Mouse (Mus musculus) forebrain, embryonic 15.5 days (tissue): ENCODE results near the gene Dbil5. TPM values are rescaled to one million over a fixed set of nuclear protein-coding genes. Genes with fewer than 3 reads are reported as not detected.

Experiments used
- ATAC-seq: fragments of 200-750 bp; cut with Nextera tagmentation; replicated peaks from 2 replicates; pipeline ENCODE4 v1.8.0; 2017; ENCODE audit warnings: mild to moderate bottlenecking, moderate TSS enrichment, moderate library complexity
- H3K27ac ChIP-seq: fragments of 300-500 bp; sonication (generic); replicated peaks from 2 replicates; pipeline ENCODE4 v1.5.1; 2015; ENCODE audit warnings: mild to moderate bottlenecking, inconsistent platforms
- H3K27me3 ChIP-seq: fragments of 300-500 bp; sonication (generic); 2 replicates; pipeline ENCODE4 v1.6.1; 2015; ENCODE audit warnings: inconsistent platforms
- H3K36me3 ChIP-seq: fragments of 300-500 bp; sonication (generic); 2 replicates; pipeline ENCODE4 v1.6.1; 2015; ENCODE audit warnings: mild to moderate bottlenecking, inconsistent platforms
- H3K4me1 ChIP-seq: fragments of 300-500 bp; sonication (generic); 2 replicates; pipeline ENCODE4 v1.6.1; 2015; ENCODE audit warnings: inconsistent platforms
- H3K4me2 ChIP-seq: fragments of 300-500 bp; sonication (generic); replicated peaks from 2 replicates; pipeline ENCODE4 v1.6.1; 2015; ENCODE audit warnings: mild to moderate bottlenecking, inconsistent platforms
- H3K4me3 ChIP-seq: fragments of 300-500 bp; sonication (generic); 2 replicates; pipeline ENCODE4 v1.5.1; 2015; ENCODE audit warnings: mild to moderate bottlenecking, inconsistent platforms
- H3K9ac ChIP-seq: fragments of 300-500 bp; sonication (generic); replicated peaks from 2 replicates; pipeline ENCODE4 v1.6.1; 2015; ENCODE audit warnings: mild to moderate bottlenecking, inconsistent platforms
- H3K9me3 ChIP-seq: fragments of 300-500 bp; sonication (generic); 2 replicates; pipeline ENCODE4 v1.6.1; 2016; ENCODE audit warnings: inconsistent platforms
- WGBS: fragments of 180-500 bp; shearing (Covaris S2); methylation state at CpG from one replicate; pipeline ENCODE4 v1.1.7; 2015; ENCODE audit warnings: mixed read lengths; 5-methylcytosine and 5-hydroxymethylcytosine counted together
- polyA plus RNA-seq: library from polyadenylated mRNA; unstranded; fragments of >200 nt; fragmentation: Nextera tagmentation; extraction: Ambion mirVana; gene quantifications from 2 replicates; pipeline ENCODE4 v1.2.1, GENCODE M21; 2015

Gene Dbil5
- not detected in 2 replicates for polyA plus RNA-seq

DNA sequence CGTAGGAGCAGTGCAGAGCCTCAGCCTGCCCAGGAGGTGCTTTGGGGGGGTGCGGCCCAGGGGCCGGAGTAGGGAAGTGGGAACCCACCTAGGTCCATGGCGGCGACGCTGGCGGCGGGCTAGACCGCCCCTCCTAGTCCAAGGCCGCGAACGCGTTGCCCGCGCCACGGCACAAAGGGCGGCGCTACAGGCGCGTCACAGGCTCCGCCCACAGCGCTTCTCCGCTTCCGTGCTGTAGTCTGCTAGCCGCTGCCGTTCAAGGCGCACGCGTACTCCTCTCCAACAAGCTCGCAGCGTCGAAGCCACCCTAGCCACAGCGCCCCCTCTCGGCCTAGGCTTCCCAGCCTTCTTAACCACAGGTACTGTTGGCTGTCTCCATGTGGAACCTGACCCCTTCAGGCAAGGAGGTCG, at the start of gene Dbil5, which contains the start of gene Gemin4:
Gene Dbil5, plus strand, starts transcription at position 219 of the 411 bp plus-strand sequence.
Gene Gemin4, minus strand, starts transcription at position 275 of the 411 bp plus-strand sequence.
- Histone ChIP-seq H3K9me3 (no peaks in the 10 kb centered on the region), H3K4me1 (peaks cover 7% of the 10 kb centered on the region), H3K4me3 (peak within 1 kb of the TSS; percentile 88), H3K4me2 (peak within 1 kb of the TSS; percentile 69), H3K9ac (peak within 1 kb of the TSS; percentile 89), H3K36me3 (peaks cover 32% of the 10 kb centered on the region), H3K27me3 (no peaks in the 10 kb centered on the region), H3K27ac (peak within 1 kb of the TSS; percentile 91)
- WGBS, result under 1% methylated on average over 35 of the region's 35 CpGs
- ATAC-seq, result peak; percentile 99

DNA sequence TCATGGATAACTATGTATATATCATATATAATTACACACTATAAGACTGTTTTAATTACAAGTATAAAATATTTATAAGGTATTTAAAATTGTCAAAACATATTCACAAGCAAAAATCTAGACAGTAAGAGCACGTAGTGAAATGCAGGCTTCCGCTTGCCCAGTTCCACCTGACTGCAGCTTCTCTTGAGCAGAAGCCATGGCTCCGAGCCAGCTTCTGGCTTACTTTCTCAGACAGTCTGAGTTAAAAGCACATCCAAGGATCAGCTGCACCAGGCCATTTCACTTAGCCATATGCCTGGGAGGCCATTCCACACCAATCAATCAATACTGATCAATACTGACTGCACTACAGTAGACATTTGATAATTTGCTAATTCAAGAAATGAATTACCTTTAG, 48.4 kb upstream of the Dbil5 start:
- Histone ChIP-seq H3K4me2 (no peak overlapping the region), H3K36me3 (peaks cover 16% of the 10 kb centered on the region), H3K9ac (no peak overlapping the region), H3K27me3 (no peaks in the 10 kb centered on the region), H3K4me3 (no peak overlapping the region), H3K9me3 (no peaks in the 10 kb centered on the region), H3K4me1 (peaks cover 16% of the 10 kb centered on the region), H3K27ac (no peak overlapping the region)
- ATAC-seq, result no peak
- 60% methylated on average over 3 of the region's 3 CpGs for WGBS

DNA sequence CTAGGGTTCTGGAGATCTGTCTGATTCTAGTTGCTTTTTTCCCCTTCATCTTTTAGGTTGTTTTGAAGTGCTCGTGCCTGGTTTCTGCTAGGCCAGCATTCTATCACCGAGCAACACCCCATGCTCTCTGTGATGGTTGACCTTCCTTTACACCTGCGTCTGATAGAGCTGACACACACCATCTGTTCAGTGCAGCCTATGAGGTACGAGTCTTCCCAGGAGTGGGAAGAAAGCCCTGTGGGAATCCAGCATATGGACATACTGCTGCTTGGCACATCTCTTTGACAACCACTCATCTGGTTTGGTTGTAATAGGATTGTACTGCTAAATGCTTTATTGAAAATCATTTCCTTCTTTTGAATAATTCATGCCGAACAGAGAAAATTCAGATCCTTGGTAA, 47.2 kb upstream of the Dbil5 start:
- Histone ChIP-seq H3K27ac (peak overlapping the region; percentile 65), H3K9me3 (no peaks in the 10 kb centered on the region)

DNA sequence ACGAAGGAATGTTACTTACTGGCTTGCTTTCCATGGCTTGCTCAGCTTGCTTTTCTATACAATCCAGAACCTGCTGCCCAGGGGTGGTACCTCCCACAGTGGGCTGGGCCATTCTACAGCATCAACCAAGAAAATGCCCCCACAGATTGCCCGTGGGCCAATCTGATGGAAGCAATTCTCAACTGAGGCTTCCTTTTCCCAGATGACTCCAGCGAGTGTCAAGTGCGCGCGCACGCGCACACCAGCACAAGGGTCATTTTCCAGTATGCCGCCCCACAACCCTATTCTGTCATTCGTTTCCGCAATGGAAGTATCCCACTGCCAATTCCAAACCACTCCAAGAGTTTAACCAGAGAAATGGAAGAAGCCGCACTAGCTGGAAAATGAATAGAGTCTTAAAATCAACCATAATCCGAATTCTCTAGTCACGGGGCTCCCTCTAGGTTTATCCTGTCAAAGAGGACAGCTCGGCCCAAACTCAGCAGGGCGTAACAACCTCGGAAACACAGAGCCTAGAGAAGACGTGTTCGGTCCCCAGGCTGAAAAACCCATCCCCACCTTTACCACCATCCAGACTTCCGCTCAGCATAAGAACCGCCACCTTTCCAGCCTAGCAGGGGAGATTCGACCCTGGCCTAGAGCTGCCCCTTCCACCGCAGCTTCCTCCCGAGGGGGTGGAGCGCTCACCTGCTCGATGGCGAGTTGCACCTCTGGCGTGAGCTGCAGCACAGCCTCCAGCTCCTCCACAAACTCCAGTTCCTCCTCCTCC, 38.5 kb upstream of the Dbil5 start:
- H3K27me3 ChIP-seq, result no peaks in the 10 kb centered on the region
- peak overlapping the region; percentile 89 for H3K9ac ChIP-seq
- H3K4me3 ChIP-seq, result peak overlapping the region; percentile 90
- ATAC-seq, result peak; percentile 77
- peak overlapping the region; percentile 79 for H3K27ac ChIP-seq
- peaks cover 13% of the 10 kb centered on the region; the same call in 1 of the 2 replicates for H3K36me3 ChIP-seq
- H3K4me1 ChIP-seq, result peaks cover 15% of the 10 kb centered on the region
- peak overlapping the region; percentile 79 for H3K4me2 ChIP-seq
- no peaks in the 10 kb centered on the region for H3K9me3 ChIP-seq
- under 1% methylated on average over 28 of the region's 28 CpGs for WGBS

More for the DNA sequence above, 47.2 kb upstream of the Dbil5 start:
- H3K36me3 ChIP-seq, result peaks cover 23% of the 10 kb centered on the region
- peak; percentile 58; the same call in 1 of the 2 replicates for ATAC-seq
- H3K4me1 ChIP-seq, result peaks cover 16% of the 10 kb centered on the region
- H3K4me3 ChIP-seq, result no peak overlapping the region
- H3K9ac ChIP-seq, result no peak overlapping the region
- no peak overlapping the region for H3K4me2 ChIP-seq
- no peaks in the 10 kb centered on the region for H3K27me3 ChIP-seq
- 59% methylated on average over 5 of the region's 5 CpGs for WGBS

DNA sequence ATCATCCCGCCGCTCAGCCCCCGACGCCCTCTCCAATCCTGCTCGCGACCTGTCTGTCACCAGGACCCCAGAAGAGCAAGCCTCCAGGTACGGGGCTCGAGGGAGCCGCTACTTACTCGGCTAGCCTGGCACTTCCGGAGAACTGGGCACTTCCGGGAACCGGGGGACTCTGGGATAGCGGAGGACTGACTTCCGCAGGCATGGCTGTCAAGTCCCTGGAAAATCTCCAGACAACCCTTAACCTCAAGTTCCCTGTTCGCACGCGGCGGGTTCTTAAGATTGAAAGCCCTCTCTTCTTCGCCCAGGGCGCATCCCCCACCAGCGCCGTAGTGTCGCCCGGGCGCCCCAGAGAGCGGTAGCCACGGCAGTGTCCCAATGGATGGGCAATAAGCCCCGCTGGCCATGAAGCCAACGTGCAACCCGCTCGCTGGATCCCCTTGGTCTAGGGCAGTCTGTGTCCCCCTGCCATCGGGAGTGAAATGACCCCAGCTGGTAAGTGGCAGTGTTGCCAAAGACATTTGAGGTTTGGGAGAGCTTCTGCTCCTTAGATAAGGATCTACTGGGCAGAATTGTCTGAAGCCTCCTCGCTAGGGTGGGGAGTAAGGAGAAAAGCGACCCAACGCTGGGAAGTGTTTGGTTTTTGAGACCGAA, 37.8 kb upstream of the Dbil5 start, which contains the start of the genes Vps53 and Fam57a:
Gene Vps53, minus strand, starts transcription at position 153 of the 651 bp plus-strand sequence.
Gene Fam57a, plus strand, starts transcription at position 177 of the 651 bp plus-strand sequence.
- H3K4me2 ChIP-seq, result peak within 1 kb of the TSS; percentile 79
- peak within 1 kb of the TSS; percentile 89 for H3K9ac ChIP-seq
- H3K27me3 ChIP-seq, result no peaks in the 10 kb centered on the region
- peaks cover 7% of the 10 kb centered on the region; the same call in 1 of the 2 replicates for H3K36me3 ChIP-seq
- H3K9me3 ChIP-seq, result no peaks in the 10 kb centered on the region
- peak within 1 kb of the TSS; percentile 79 for H3K27ac ChIP-seq
- H3K4me3 ChIP-seq, result peak within 1 kb of the TSS; percentile 90
- under 1% methylated on average over 37 of the region's 37 CpGs for WGBS
- peaks cover 15% of the 10 kb centered on the region for H3K4me1 ChIP-seq
- ATAC-seq, result peak; percentile 91

DNA sequence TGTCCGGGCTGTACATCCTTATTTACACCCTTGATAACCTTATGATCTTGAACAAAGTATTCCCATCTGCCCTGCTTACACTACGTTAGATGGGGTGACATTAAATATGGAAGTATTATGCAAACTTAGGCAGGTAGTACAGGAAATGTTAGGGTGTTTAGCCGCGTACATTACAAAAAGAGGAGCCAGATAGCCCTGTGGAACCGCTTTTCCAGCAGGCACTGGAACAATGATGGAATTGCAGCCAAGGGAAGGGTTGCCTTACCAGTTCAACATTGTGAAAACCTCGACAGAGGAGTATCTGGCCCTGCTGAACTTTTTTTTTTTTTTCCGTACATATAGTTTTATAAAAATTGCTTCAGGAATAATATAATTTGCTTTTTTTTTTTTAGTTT, 37.3 kb upstream of the Dbil5 start:
- peaks cover 5% of the 10 kb centered on the region; the same call in 1 of the 2 replicates for H3K36me3 ChIP-seq
- peak overlapping the region; percentile 79; the same call in 1 of the 2 replicates for H3K27ac ChIP-seq
- 17% methylated on average over 7 of the region's 7 CpGs for WGBS
- no peaks in the 10 kb centered on the region for H3K27me3 ChIP-seq
- H3K9me3 ChIP-seq, result no peaks in the 10 kb centered on the region
- no peak for ATAC-seq
- peak overlapping the region; percentile 79 for H3K4me2 ChIP-seq
- peaks cover 15% of the 10 kb centered on the region for H3K4me1 ChIP-seq
- peak overlapping the region; percentile 89 for H3K9ac ChIP-seq
- H3K4me3 ChIP-seq, result peak overlapping the region; percentile 90

DNA sequence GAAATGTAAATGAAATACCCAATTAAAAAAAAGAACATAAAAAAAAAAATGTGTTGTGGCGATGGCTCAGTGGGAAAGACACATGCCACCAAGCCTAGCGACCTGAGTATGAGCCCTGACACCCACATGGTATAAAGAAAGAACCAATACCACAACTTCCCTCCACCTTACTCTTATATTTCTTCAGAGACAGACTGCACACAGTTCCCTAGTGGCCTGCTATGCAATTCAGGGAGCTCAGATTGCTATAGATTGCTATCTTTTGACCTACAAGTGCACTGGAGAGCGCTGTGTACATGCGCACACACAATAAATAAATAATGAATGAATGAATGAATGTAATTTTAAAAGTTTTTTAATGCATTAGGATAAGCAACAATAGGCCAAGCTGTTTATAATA, 33.7 kb upstream of the Dbil5 start:
- H3K4me3 ChIP-seq, result no peak overlapping the region
- H3K27ac ChIP-seq, result no peak overlapping the region
- WGBS, result 81% methylated on average over 4 of the region's 4 CpGs
- no peak overlapping the region for H3K4me2 ChIP-seq
- no peaks in the 10 kb centered on the region for H3K27me3 ChIP-seq
- no peak overlapping the region for H3K9ac ChIP-seq
- H3K4me1 ChIP-seq, result peaks cover 6% of the 10 kb centered on the region
- H3K9me3 ChIP-seq, result no peaks in the 10 kb centered on the region
- no peaks in the 10 kb centered on the region for H3K36me3 ChIP-seq
- ATAC-seq, result no peak

DNA sequence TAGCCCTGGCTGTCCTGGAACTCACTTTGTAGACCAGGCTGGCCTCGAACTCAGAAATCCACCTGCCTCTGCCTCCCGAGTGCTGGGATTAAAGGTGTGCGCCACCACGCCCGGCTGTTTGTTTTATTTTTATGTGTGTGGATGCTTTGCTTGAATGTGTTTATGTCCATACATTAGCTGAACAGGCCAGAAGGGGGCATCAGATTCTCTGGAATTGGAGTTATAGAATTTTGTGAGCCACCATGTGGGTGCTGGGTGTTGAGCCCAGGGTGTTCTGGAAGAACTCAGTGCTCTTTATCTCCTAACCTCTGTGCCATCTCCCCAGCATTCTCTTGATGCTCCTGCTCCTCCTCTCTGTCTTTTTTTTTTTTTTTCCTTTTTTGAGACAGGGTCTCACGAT, 30.5 kb upstream of the Dbil5 start:
- H3K4me2 ChIP-seq, result no peak overlapping the region
- no peaks in the 10 kb centered on the region for H3K27me3 ChIP-seq
- H3K4me3 ChIP-seq, result no peak overlapping the region
- WGBS, result 80% methylated on average over 6 of the region's 6 CpGs
- no peaks in the 10 kb centered on the region for H3K4me1 ChIP-seq
- no peaks in the 10 kb centered on the region for H3K36me3 ChIP-seq
- H3K9ac ChIP-seq, result no peak overlapping the region
- H3K9me3 ChIP-seq, result no peaks in the 10 kb centered on the region
- no peak overlapping the region for H3K27ac ChIP-seq
- ATAC-seq, result no peak

DNA sequence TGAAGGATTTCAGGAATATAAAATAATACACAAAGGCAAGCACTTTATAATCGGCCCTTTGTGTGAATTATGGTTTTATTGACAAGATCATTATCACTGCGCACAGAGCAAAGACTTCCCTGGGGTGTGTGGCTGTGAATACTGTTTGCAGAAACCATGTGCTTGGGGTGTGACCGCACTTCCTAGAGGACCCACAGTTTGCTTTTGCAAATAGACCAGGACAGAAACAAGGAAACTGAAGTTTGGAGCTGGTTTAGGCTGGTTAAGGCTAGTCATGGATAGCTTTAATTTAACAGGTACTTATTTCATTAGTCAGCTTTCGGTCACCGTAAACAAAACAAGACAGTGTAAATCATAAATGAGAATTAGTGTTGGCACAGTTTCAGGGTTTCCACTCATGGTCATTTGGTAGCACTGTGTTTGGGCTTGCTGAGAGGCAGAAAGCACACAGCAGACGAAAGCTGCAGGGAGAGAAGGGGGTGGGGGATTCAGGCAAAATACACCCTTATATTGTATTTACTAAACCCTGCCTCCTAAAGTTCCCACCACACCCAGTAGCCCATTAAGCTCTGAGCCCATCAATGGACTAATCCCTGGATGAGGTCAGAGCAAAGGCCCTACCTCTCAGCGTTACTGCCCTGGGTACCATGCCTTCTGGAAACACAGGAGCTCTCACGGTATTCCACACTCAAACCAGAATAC, 21.0 kb upstream of the Dbil5 start:
- 52% methylated on average over 8 of the region's 8 CpGs for WGBS
- Histone ChIP-seq H3K9me3 (no peaks in the 10 kb centered on the region), H3K27ac (no peak overlapping the region), H3K4me1 (peaks cover 4% of the 10 kb centered on the region), H3K36me3 (no peaks in the 10 kb centered on the region), H3K9ac (no peak overlapping the region), H3K4me3 (no peak overlapping the region), H3K4me2 (no peak overlapping the region), H3K27me3 (no peaks in the 10 kb centered on the region)
- no peak for ATAC-seq

DNA sequence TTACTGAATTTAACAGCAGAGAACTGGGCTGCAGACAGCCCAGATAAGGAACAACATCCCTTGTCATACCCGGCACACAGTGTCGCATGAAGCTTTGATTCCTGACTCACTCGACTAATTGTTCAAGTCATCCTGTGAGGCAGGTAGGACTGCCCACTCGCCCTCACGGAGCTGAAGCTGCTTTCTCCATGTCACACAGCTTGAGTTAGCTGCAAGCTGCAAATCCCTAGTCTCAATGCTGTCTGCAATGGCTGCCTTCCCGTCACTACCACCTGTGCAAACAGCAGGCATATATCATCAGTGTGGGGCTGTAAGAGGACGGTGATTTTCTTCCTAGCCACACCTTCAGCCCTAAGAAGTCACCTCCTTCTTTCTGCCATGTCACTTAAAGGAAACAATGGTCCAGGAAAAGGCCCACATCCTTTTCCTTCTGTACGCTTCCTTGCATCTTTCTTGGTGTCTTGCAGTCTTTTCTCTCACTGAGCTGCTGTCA, 20.4 kb upstream of the Dbil5 start:
- Histone ChIP-seq H3K27ac (no peak overlapping the region), H3K9me3 (no peaks in the 10 kb centered on the region), H3K27me3 (no peaks in the 10 kb centered on the region), H3K4me1 (peaks cover 6% of the 10 kb centered on the region), H3K4me2 (no peak overlapping the region), H3K9ac (no peak overlapping the region), H3K4me3 (no peak overlapping the region), H3K36me3 (no peaks in the 10 kb centered on the region)
- ATAC-seq, result no peak
- 50% methylated on average over 8 of the region's 8 CpGs for WGBS

DNA sequence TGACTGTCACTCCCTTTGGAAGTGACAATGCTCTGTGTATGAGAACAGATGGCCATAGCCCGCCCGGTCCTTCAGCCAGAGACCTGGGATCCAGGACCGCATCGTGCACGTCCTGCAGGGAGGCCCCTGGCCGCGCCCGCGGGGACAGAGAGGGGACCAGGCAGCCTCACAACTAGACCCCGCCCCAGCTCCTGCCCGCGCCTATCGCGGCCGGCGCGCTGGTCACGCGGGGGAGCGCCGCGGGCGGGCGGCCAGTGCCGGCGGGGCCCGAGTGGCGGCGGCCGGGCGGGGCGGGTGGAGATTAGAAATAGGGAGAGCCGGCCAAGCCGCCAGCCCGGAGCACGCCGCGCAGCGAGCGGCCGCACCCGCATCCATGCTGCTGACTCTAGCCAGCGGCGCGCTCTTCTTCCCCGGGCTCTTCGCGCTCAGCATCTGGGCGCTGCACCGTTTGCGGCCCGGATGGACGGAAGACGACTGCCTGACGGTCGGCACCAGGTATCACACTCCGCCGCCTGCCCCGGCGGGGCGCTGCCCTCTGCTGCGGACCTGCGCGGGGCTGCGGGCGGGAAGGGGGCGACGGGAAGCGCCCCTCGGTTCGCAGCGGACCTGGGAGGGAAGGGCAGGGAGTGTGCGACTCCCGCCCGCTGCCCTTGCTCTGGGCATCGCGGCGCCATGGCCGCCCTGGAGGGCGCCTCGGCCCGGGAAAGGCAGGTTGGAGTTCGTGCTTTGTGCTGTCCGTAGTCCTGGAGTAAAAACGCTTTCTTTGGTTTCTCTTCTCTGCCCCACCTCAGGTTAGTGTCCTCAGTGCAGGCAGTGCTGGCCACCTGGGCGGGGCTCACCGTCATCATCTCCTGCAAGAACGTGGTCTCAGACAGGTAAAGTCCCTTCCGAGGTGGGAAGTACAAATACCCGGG, 15.4 kb upstream of the Dbil5 start:
- Histone ChIP-seq H3K4me3 (peak overlapping the region; percentile 71), H3K4me1 (peaks cover 21% of the 10 kb centered on the region), H3K27ac (peak overlapping the region; percentile 68), H3K36me3 (peaks cover 19% of the 10 kb centered on the region), H3K4me2 (peak overlapping the region; percentile 74), H3K9me3 (no peaks in the 10 kb centered on the region), H3K9ac (peak overlapping the region; percentile 84), H3K27me3 (no peaks in the 10 kb centered on the region)
- peak; percentile 99 for ATAC-seq
- under 1% methylated on average over 83 of the region's 90 CpGs for WGBS
